ENCODE assay signal across 19 mouse cellular contexts in genomic region chr3:139913639-139914330, GRCm38 (mm10).
DNase-seq lines count a peak whose midpoint lies in the region; ATAC-seq and TF ChIP-seq lines count a peak whose summit lies in the region.
"Had no signal": no experiment of that assay in that cellular context is flagged by ENCODE, and none has a peak within 500 bp of the region (broad histone marks: within the 10 kb centered on the region; RNA-seq: fewer than 3 reads in every experiment).

No protein-coding gene starts in this region.

- H3K9ac ChIP-seq in forebrain, embryonic 12.5 days: no peak overlapping the region
- H3K9ac ChIP-seq in forebrain, postnatal 0 days: no peak overlapping the region
- H3K9ac ChIP-seq in kidney, embryonic 15.5 days: no peak overlapping the region
- no peak overlapping the region for H3K9ac ChIP-seq in forebrain, embryonic 16.5 days (replicated peaks; ENCODE audit: low read depth, low read length)
- H3K9ac ChIP-seq: heart, embryonic 13.5 days; hindbrain, embryonic 15.5 days; limb, embryonic 12.5 days; liver, embryonic 13.5 days; lung, embryonic 14.5 days; neural tube, embryonic 15.5 days had no signal

- no peak overlapping the region for H3K4me2 ChIP-seq in forebrain, embryonic 12.5 days
- H3K4me2 ChIP-seq in forebrain, postnatal 0 days (ENCODE audit: low read depth): no peak overlapping the region
- no peak overlapping the region for H3K4me2 ChIP-seq in kidney, embryonic 15.5 days
- H3K4me2 ChIP-seq in forebrain, embryonic 16.5 days (ENCODE audit: low read length): no peak overlapping the region
- H3K4me2 ChIP-seq: heart, embryonic 13.5 days; hindbrain, embryonic 15.5 days; limb, embryonic 12.5 days; liver, embryonic 13.5 days; lung, embryonic 14.5 days; neural tube, embryonic 15.5 days had no signal

- no peak for DNase-seq in forebrain, postnatal 0 days
- DNase-seq in kidney, adult 9 months: no peak
- peak; percentile 76 for DNase-seq in Muller cell, postnatal 12 days (ENCODE audit: inconsistent ontology term)
- DNase-seq in gastrocnemius, postnatal 10 days: no peak
- DNase-seq: adrenal gland, postnatal 14 days; cerebellum, adult 9-10 months; gastrocnemius, postnatal 14 days; heart, postnatal 36 days; liver, embryonic 13.5 days; lung, embryonic 14.5 days; thymus, adult 18-20 months; thymus, postnatal 36 days had no signal

- H3K27me3 ChIP-seq in forebrain, embryonic 12.5 days: no peaks in the 10 kb centered on the region
- H3K27me3 ChIP-seq in forebrain, postnatal 0 days (ENCODE audit: insufficient read depth, low read length): no peaks in the 10 kb centered on the region
- H3K27me3 ChIP-seq in kidney, embryonic 15.5 days: no peaks in the 10 kb centered on the region
- no peaks in the 10 kb centered on the region for H3K27me3 ChIP-seq in forebrain, embryonic 16.5 days (replicated peaks; ENCODE audit: control insufficient read depth, insufficient read depth, low read length)
- H3K27me3 ChIP-seq: heart, embryonic 13.5 days; hindbrain, embryonic 15.5 days; limb, embryonic 12.5 days; liver, embryonic 13.5 days; neural tube, embryonic 15.5 days had no signal

- H3K9me3 ChIP-seq in forebrain, embryonic 12.5 days: no peaks in the 10 kb centered on the region
- no peaks in the 10 kb centered on the region for H3K9me3 ChIP-seq in forebrain, postnatal 0 days (ENCODE audit: low read length)
- H3K9me3 ChIP-seq in kidney, embryonic 15.5 days (replicated peaks): no peaks in the 10 kb centered on the region
- H3K9me3 ChIP-seq in forebrain, embryonic 16.5 days (ENCODE audit: control insufficient read depth, low read length): no peaks in the 10 kb centered on the region
- H3K9me3 ChIP-seq: heart, embryonic 13.5 days; hindbrain, embryonic 15.5 days; limb, embryonic 12.5 days; liver, embryonic 13.5 days; neural tube, embryonic 15.5 days had no signal

- H3K4me3 ChIP-seq in forebrain, embryonic 12.5 days (replicated peaks): no peak overlapping the region
- no peak overlapping the region for H3K4me3 ChIP-seq in forebrain, postnatal 0 days (ENCODE audit: low read depth, low read length)
- H3K4me3 ChIP-seq in kidney, embryonic 15.5 days (replicated peaks): no peak overlapping the region
- H3K4me3 ChIP-seq in forebrain, embryonic 16.5 days (replicated peaks; ENCODE audit: low read length): no peak overlapping the region
- H3K4me3 ChIP-seq: heart, embryonic 13.5 days; hindbrain, embryonic 15.5 days; limb, embryonic 12.5 days; liver, embryonic 13.5 days; neural tube, embryonic 15.5 days had no signal

- peak; percentile 90; the same call in 1 of the 2 replicates for ATAC-seq in forebrain, embryonic 12.5 days (ENCODE audit: low FRiP score)
- ATAC-seq in forebrain, postnatal 0 days: no peak
- ATAC-seq in kidney, embryonic 15.5 days (replicated peaks; ENCODE audit: low FRiP score): peak; percentile 95
- ATAC-seq in forebrain, embryonic 16.5 days: peak; percentile 92

- no peaks in the 10 kb centered on the region for H3K36me3 ChIP-seq in forebrain, embryonic 12.5 days (replicated peaks)
- no peaks in the 10 kb centered on the region for H3K36me3 ChIP-seq in forebrain, postnatal 0 days (ENCODE audit: insufficient read depth)
- H3K36me3 ChIP-seq in kidney, embryonic 15.5 days: no peaks in the 10 kb centered on the region
- H3K36me3 ChIP-seq in forebrain, embryonic 16.5 days (ENCODE audit: control insufficient read depth, insufficient read depth): no peaks in the 10 kb centered on the region
- H3K36me3 ChIP-seq: heart, embryonic 13.5 days; hindbrain, embryonic 15.5 days; limb, embryonic 12.5 days; liver, embryonic 13.5 days; neural tube, embryonic 15.5 days had no signal

- no peak overlapping the region for H3K27ac ChIP-seq in forebrain, embryonic 12.5 days
- H3K27ac ChIP-seq in forebrain, postnatal 0 days (ENCODE audit: low read depth, low read length): no peak overlapping the region
- no peak overlapping the region for H3K27ac ChIP-seq in kidney, embryonic 15.5 days
- no peak overlapping the region for H3K27ac ChIP-seq in forebrain, embryonic 16.5 days (ENCODE audit: low read length)
- H3K27ac ChIP-seq: heart, embryonic 13.5 days; hindbrain, embryonic 15.5 days; limb, embryonic 12.5 days; liver, embryonic 13.5 days; neural tube, embryonic 15.5 days had no signal

- 37% methylated on average over 2 of the region's 2 CpGs for WGBS in forebrain, embryonic 12.5 days
- 14% methylated on average over 2 of the region's 2 CpGs for WGBS in forebrain, postnatal 0 days
- 16% methylated on average over 2 of the region's 2 CpGs for WGBS in kidney, embryonic 15.5 days
- WGBS in forebrain, embryonic 16.5 days: 18% methylated on average over 2 of the region's 2 CpGs

- no peak for TF ChIP-seq CTCF in forebrain, postnatal 0 days (IDR thresholded peaks at IDR 0.05; ENCODE audit: low read depth)

- no peaks in the 10 kb centered on the region for H3K4me1 ChIP-seq in forebrain, embryonic 12.5 days
- no peaks in the 10 kb centered on the region for H3K4me1 ChIP-seq in forebrain, postnatal 0 days (ENCODE audit: insufficient read depth)
- 0 out of 2 replicates have a peak, but pooled peaks cover 5% of the 10 kb centered on the region for H3K4me1 ChIP-seq in kidney, embryonic 15.5 days
- no peaks in the 10 kb centered on the region for H3K4me1 ChIP-seq in forebrain, embryonic 16.5 days (replicated peaks; ENCODE audit: control insufficient read depth, insufficient read depth, low read length)
- H3K4me1 ChIP-seq: hindbrain, embryonic 15.5 days; limb, embryonic 12.5 days; liver, embryonic 13.5 days; neural tube, embryonic 15.5 days had no signal
